Mouse (Mus musculus) G1E-ER4 (cell line): ENCODE measurements at regions not wholly inside any gene's neighbourhood (a gene's known extent, or its start where the extent isn't known, plus 50 kb on each side); places are given as distances from the start of the nearest gene placed in this dataset.

Source experiments
- GATA1 ChIP-seq: IDR thresholded peaks from one replicate; pipeline ENCODE4 v1.8.0; 2012; ENCODE audit warnings: low read length, inconsistent platforms

GRCm38 (mm10) chr19:33083371-33083770 is 308.7 kb downstream of the Rnls start:
- TF ChIP-seq GATA1 = no peak

GRCm38 (mm10) chr19:33084683-33085082 is 307.4 kb downstream of the Rnls start:
- no peak for TF ChIP-seq GATA1
